Mouse (Mus musculus) kidney, adult 2 months (tissue): ENCODE data around the gene Rgs9bp. TPM values are rescaled to one million over a fixed set of nuclear protein-coding genes. Genes with fewer than 3 reads are reported as not detected.
"Not testable (repeated sequence)": the region's sequence is repeated elsewhere in the genome, so short reads cannot be mapped to it uniquely, and the experiment has no call there.

Experiments
- DNase-seq: peaks from one replicate; pipeline ENCODE4 v3.0.0; 2021
- H3K27ac ChIP-seq: fragments of 200-500 bp; 2 replicates; pipeline ENCODE4 v1.5.1; 2012; ENCODE audit warnings: low read depth, low read length, control low read depth, inconsistent platforms; ENCODE audit not compliant: insufficient read depth
- H3K27me3 ChIP-seq: fragments of 200-500 bp; replicated peaks from 2 replicates; pipeline ENCODE4 v1.6.1; 2012; ENCODE audit warnings: mild to moderate bottlenecking, moderate library complexity, low read length, inconsistent platforms; ENCODE audit not compliant: control insufficient read depth, insufficient read depth
- H3K36me3 ChIP-seq: fragments of 200-500 bp; 2 replicates; pipeline ENCODE4 v1.6.1; 2012; ENCODE audit warnings: mild to moderate bottlenecking, moderate library complexity, low read length, inconsistent platforms; ENCODE audit not compliant: control insufficient read depth, insufficient read depth
- H3K4me1 ChIP-seq: fragments of 200-500 bp; 2 replicates; pipeline ENCODE4 v1.6.1; 2011; ENCODE audit warnings: low read length; ENCODE audit not compliant: control insufficient read depth, insufficient read depth
- H3K4me3 ChIP-seq: fragments of 200-500 bp; 2 replicates; pipeline ENCODE4 v1.5.1; 2011; ENCODE audit warnings: mild to moderate bottlenecking, low read depth, low read length, control low read depth; ENCODE audit not compliant: insufficient read depth
- CTCF ChIP-seq: fragments of 200-500 bp; conservative IDR thresholded peaks from 2 replicates; pipeline ENCODE4 v1.5.1; 2011; ENCODE audit warnings: low read depth, mild to moderate bottlenecking, control low read depth, low read length, moderate library complexity, mixed read lengths; ENCODE audit not compliant: insufficient read depth, insufficient read length
- POLR2A ChIP-seq: fragments of 200-500 bp; IDR thresholded peaks from one replicate; pipeline ENCODE4 v1.6.1; 2011; ENCODE audit warnings: low read depth, low read length, control low read depth
- WGBS: fragments of 180-500 bp; shearing (Covaris S2); methylation state at CpG from one replicate; pipeline ENCODE4 v1.1.7; 2018; 5-methylcytosine and 5-hydroxymethylcytosine counted together
- polyA plus RNA-seq: library from polyadenylated mRNA; depleted of rRNA; stranded (reverse); fragments of >200 nt; gene quantifications from 2 replicates; pipeline ENCODE4 v1.2.3, GENCODE M21; 2012

Gene Rgs9bp
- polyA plus RNA-seq, 1 experiment: 0.14 TPM

GRCm38 (mm10) chr7:35555224-35556204 lies 29.9 kb downstream of the Rgs9bp start:
- Histone ChIP-seq H3K27ac (peak overlapping the region; percentile 98), H3K4me1 (peaks cover 31% of the 10 kb centered on the region), H3K4me3 (peak overlapping the region; percentile 96), H3K27me3 (no peaks in the 10 kb centered on the region), H3K36me3 (peaks cover 12% of the 10 kb centered on the region)
- peak; percentile 28 for TF ChIP-seq POLR2A
- no peak for TF ChIP-seq CTCF
- under 1% methylated on average over 93 of the region's 93 CpGs for WGBS
- DNase-seq: peak; percentile 95

GRCm38 (mm10) chr7:35554605-35555175 lies 30.7 kb downstream of the Rgs9bp start:
- 5% methylated on average over 28 of the region's 28 CpGs for WGBS
- H3K27ac ChIP-seq: peak overlapping the region; percentile 98
- H3K4me3 ChIP-seq: peak overlapping the region; percentile 96
- peaks cover 16% of the 10 kb centered on the region for H3K36me3 ChIP-seq
- TF ChIP-seq CTCF (no peak), POLR2A (no peak)
- no peaks in the 10 kb centered on the region for H3K27me3 ChIP-seq
- H3K4me1 ChIP-seq: peaks cover 31% of the 10 kb centered on the region
- peak; percentile 46 for DNase-seq

- 0 out of 2 replicates have a peak, but pooled peaks have one; percentile 17 for TF ChIP-seq CTCF
- TF ChIP-seq POLR2A: no peak
- Histone ChIP-seq H3K27ac (peak overlapping the region; percentile 98), H3K27me3 (no peaks in the 10 kb centered on the region), H3K4me3 (peak overlapping the region; percentile 96), H3K36me3 (peaks cover 20% of the 10 kb centered on the region), H3K4me1 (peaks cover 30% of the 10 kb centered on the region)
- peak; percentile 60 for DNase-seq
- 53% methylated on average over 10 of the region's 10 CpGs for WGBS
These were observed 31.4 kb downstream of the Rgs9bp start for GRCm38 (mm10) chr7:35553751-35554604.

GRCm38 (mm10) chr7:35545881-35546280 lies 39.5 kb downstream of the Rgs9bp start:
- 31% methylated on average over 4 of the region's 4 CpGs for WGBS
- Histone ChIP-seq H3K4me3 (no peak overlapping the region), H3K27ac (no peak overlapping the region), H3K36me3 (peaks cover 13% of the 10 kb centered on the region; the same call in 1 of the 2 replicates), H3K4me1 (no peaks in the 10 kb centered on the region), H3K27me3 (no peaks in the 10 kb centered on the region)
- TF ChIP-seq POLR2A (no peak), CTCF (peak; percentile 92)
- DNase-seq: peak; percentile 78

- 96% methylated on average over 17 of the region's 17 CpGs for WGBS
- Histone ChIP-seq H3K27ac (no peak within 1 kb of the TSS), H3K36me3 (no peaks in the 10 kb centered on the region), H3K27me3 (no peaks in the 10 kb centered on the region), H3K4me3 (no peak within 1 kb of the TSS), H3K4me1 (no peaks in the 10 kb centered on the region)
- DNase-seq: no peak
- TF ChIP-seq CTCF (0 out of 2 replicates have a peak, but pooled peaks have one; percentile 19), POLR2A (no peak)
These were observed 47.8 kb downstream of the Rgs9bp start, which contains the start of gene Tdrd12 for GRCm38 (mm10) chr7:35537562-35537961. Gene Tdrd12, minus strand, starts transcription at chr7:35537745.

- no peaks in the 10 kb centered on the region for H3K27me3 ChIP-seq
- TF ChIP-seq POLR2A (no peak), CTCF (no peak)
- H3K4me3 ChIP-seq: no peak overlapping the region
- no peak for DNase-seq
- H3K27ac ChIP-seq: no peak overlapping the region
- 52% methylated on average over 12 of the region's 12 CpGs for WGBS
- H3K36me3 ChIP-seq: no peaks in the 10 kb centered on the region
- no peaks in the 10 kb centered on the region for H3K4me1 ChIP-seq
These were observed 49.5 kb downstream of the Rgs9bp start for GRCm38 (mm10) chr7:35535750-35536512.

GRCm38 (mm10) chr7:35530544-35530943 lies 54.8 kb downstream of the Rgs9bp start:
- H3K4me3 ChIP-seq, H3K27ac ChIP-seq, H3K27me3 ChIP-seq, H3K4me1 ChIP-seq, H3K36me3 ChIP-seq: not testable (repeated sequence)
- DNase-seq: peak; percentile 35
- WGBS: 74% methylated on average over 1 of the region's 1 CpGs
